Mouse (Mus musculus) CH12.LX (cell line): ENCODE results near the gene Avp. TPM values are rescaled to one million over a fixed set of nuclear protein-coding genes. Genes with fewer than 3 reads are reported as not detected.
A peak's percentile ranks its signal among the peaks of the same experiment; 100 is the strongest.

Experiments used
- DNase-seq: peaks from one replicate; pipeline ENCODE4 v3.0.0-alpha.2; 2013; ENCODE audit errors: extremely low read depth
- H3K27ac ChIP-seq: 2 replicates; pipeline ENCODE4 v1.5.1; 2012; ENCODE audit warnings: low read depth, mild to moderate bottlenecking, control low read depth, moderate library complexity; ENCODE audit not compliant: insufficient read depth
- H3K27me3 ChIP-seq: replicated peaks from 2 replicates; pipeline ENCODE3; 2012; ENCODE audit warnings: inconsistent platforms
- H3K36me3 ChIP-seq, 2 experiments: replicated peaks in 1 of 2; 2 replicates each; pipeline versions ENCODE3 to v1.6.1; 2012; ENCODE audit warnings: inconsistent platforms in 1 of 2, low read length in 1 of 2, mild to moderate bottlenecking in 1 of 2, mixed read lengths in 1 of 2, moderate library complexity in 1 of 2; ENCODE audit not compliant: control insufficient read depth in 1 of 2, insufficient read depth in 1 of 2
- H3K4me1 ChIP-seq, 2 experiments: 2 replicates each; pipeline ENCODE4 v1.6.1; 2012; ENCODE audit warnings: inconsistent platforms in 1 of 2, moderate library complexity in 1 of 2; ENCODE audit not compliant: insufficient read depth in 2 of 2, control insufficient read depth in 1 of 2
- H3K4me2 ChIP-seq: 2 replicates; pipeline ENCODE4 v1.6.1; 2012; ENCODE audit warnings: low read depth, mild to moderate bottlenecking, control low read depth; ENCODE audit not compliant: poor library complexity, insufficient read depth, severe bottlenecking
- H3K4me3 ChIP-seq, 3 experiments: fragments of 150-350 bp in 1 of 3; sonication (generic) in 1 of 3; replicated peaks in 1 of 3; 2 replicates each; pipeline versions ENCODE3 to v1.5.1; 2011 to 2012; ENCODE audit warnings: low read depth in 2 of 3, low read length in 2 of 3, mild to moderate bottlenecking in 2 of 3, moderate library complexity in 2 of 3, control low read depth in 1 of 3, improper control_type of control experiment in 1 of 3, inconsistent platforms in 1 of 3, mixed read lengths in 1 of 3; ENCODE audit not compliant: poor library complexity in 1 of 3
- H3K79me2 ChIP-seq: replicated peaks from 2 replicates; pipeline ENCODE4 v1.6.1; 2012; ENCODE audit warnings: mild to moderate bottlenecking, moderate library complexity; ENCODE audit not compliant: control insufficient read depth, poor library complexity, insufficient read depth, severe bottlenecking; ENCODE audit errors: extremely low read depth
- H3K9ac ChIP-seq: 2 replicates; pipeline ENCODE4 v1.6.1; 2012; ENCODE audit warnings: low read depth, mild to moderate bottlenecking, control low read depth, moderate library complexity; ENCODE audit not compliant: insufficient read depth
- H3K9me3 ChIP-seq: replicated peaks from 2 replicates; pipeline ENCODE3; 2012; ENCODE audit warnings: low read length, inconsistent platforms, mixed read lengths
- BHLHE40 ChIP-seq: IDR thresholded peaks from 2 replicates; pipeline ENCODE4 v1.6.1; 2011; ENCODE audit warnings: mild to moderate bottlenecking, low read depth, low read length, improper control_type of control experiment
- CHD1 ChIP-seq: IDR thresholded peaks from 2 replicates; pipeline ENCODE4 v1.6.1; 2012; ENCODE audit warnings: low read depth, low read length, improper control_type of control experiment, inconsistent platforms
- CHD2 ChIP-seq: IDR thresholded peaks from 2 replicates; pipeline ENCODE4 v1.6.1; 2011; ENCODE audit warnings: low read length, improper control_type of control experiment
- CTCF ChIP-seq, 2 experiments: IDR thresholded peaks in 1 of 2; conservative IDR thresholded peaks in 1 of 2; 2 replicates each; pipeline ENCODE4 v1.5.1; 2011 to 2012; ENCODE audit warnings: low read depth in 2 of 2, low read length in 2 of 2, improper control_type of control experiment in 1 of 2, inconsistent platforms in 1 of 2, mild to moderate bottlenecking in 1 of 2, moderate library complexity in 1 of 2
- E2F4 ChIP-seq: IDR thresholded peaks from 2 replicates; pipeline ENCODE4 v1.6.1; 2011; ENCODE audit warnings: low read depth, low read length, improper control_type of control experiment; ENCODE audit not compliant: insufficient replicate concordance
- ELF1 ChIP-seq: IDR thresholded peaks from 2 replicates; pipeline ENCODE4 v1.6.1; 2014; ENCODE audit warnings: low read depth, mild to moderate bottlenecking, inconsistent platforms, low read length, improper control_type of control experiment
- EP300 ChIP-seq: IDR thresholded peaks from 2 replicates; pipeline ENCODE4 v1.6.1; 2011; ENCODE audit warnings: low read length, improper control_type of control experiment
- HCFC1 ChIP-seq: IDR thresholded peaks from 2 replicates; pipeline ENCODE4 v1.6.1; 2012; ENCODE audit warnings: low read depth, mild to moderate bottlenecking, inconsistent platforms, low read length, improper control_type of control experiment
- IRF4 ChIP-seq: IDR thresholded peaks from 2 replicates; pipeline ENCODE4 v1.6.1; 2014; ENCODE audit warnings: low read depth, mild to moderate bottlenecking, inconsistent platforms, low read length, improper control_type of control experiment
- JUN ChIP-seq: IDR thresholded peaks from 2 replicates; pipeline ENCODE4 v1.6.1; 2011; ENCODE audit warnings: low read depth, mild to moderate bottlenecking, low read length, improper control_type of control experiment, moderate library complexity; ENCODE audit not compliant: insufficient read depth
- JUND ChIP-seq: conservative IDR thresholded peaks from 2 replicates; pipeline ENCODE4 v1.6.1; 2011; ENCODE audit warnings: low read depth, low read length, improper control_type of control experiment
- MAZ ChIP-seq: IDR thresholded peaks from 2 replicates; pipeline ENCODE4 v1.6.1; 2012; ENCODE audit warnings: low read depth, mild to moderate bottlenecking, inconsistent platforms, low read length, improper control_type of control experiment, moderate library complexity
- MEF2A ChIP-seq: IDR thresholded peaks from 2 replicates; pipeline ENCODE4 v1.6.1; 2014; ENCODE audit warnings: low read depth, mild to moderate bottlenecking, inconsistent platforms, low read length, improper control_type of control experiment, borderline replicate concordance
- MXI1 ChIP-seq: IDR thresholded peaks from 2 replicates; pipeline ENCODE4 v1.6.1; 2011; ENCODE audit warnings: mild to moderate bottlenecking, low read depth, low read length, improper control_type of control experiment
- NELFE ChIP-seq: IDR thresholded peaks from 2 replicates; pipeline ENCODE4 v1.6.1; 2011; ENCODE audit warnings: low read depth, low read length, improper control_type of control experiment
- POLR2A ChIP-seq: IDR thresholded peaks from 2 replicates; pipeline ENCODE4 v1.6.1; 2011; ENCODE audit warnings: low read depth, mild to moderate bottlenecking, improper control_type of control experiment, low read length
- POLR2AphosphoS2 ChIP-seq: IDR thresholded peaks from 2 replicates; pipeline ENCODE4 v1.6.1; 2011; ENCODE audit warnings: low read depth, low read length, improper control_type of control experiment
- RAD21 ChIP-seq: IDR thresholded peaks from 2 replicates; pipeline ENCODE4 v1.6.1; 2011; ENCODE audit warnings: low read depth, mild to moderate bottlenecking, low read length, improper control_type of control experiment, moderate library complexity
- SMC3 ChIP-seq: IDR thresholded peaks from 2 replicates; pipeline ENCODE4 v1.6.1; 2011; ENCODE audit warnings: low read depth, low read length, improper control_type of control experiment
- TBP ChIP-seq: conservative IDR thresholded peaks from 2 replicates; pipeline ENCODE4 v1.6.1; 2011; ENCODE audit warnings: low read depth, low read length, improper control_type of control experiment
- TCF12 ChIP-seq: IDR thresholded peaks from 2 replicates; pipeline ENCODE4 v1.6.1; 2014; ENCODE audit warnings: low read depth, mild to moderate bottlenecking, inconsistent platforms, low read length, improper control_type of control experiment
- USF1 ChIP-seq: IDR thresholded peaks from 2 replicates; pipeline ENCODE4 v1.6.1; 2014; ENCODE audit warnings: low read depth, mild to moderate bottlenecking, inconsistent platforms, low read length, improper control_type of control experiment
- ZC3H11A ChIP-seq: IDR thresholded peaks from 2 replicates; pipeline ENCODE4 v1.6.1; 2012; ENCODE audit warnings: low read depth, mild to moderate bottlenecking, inconsistent platforms, low read length, improper control_type of control experiment
- ZKSCAN1 ChIP-seq: IDR thresholded peaks from 2 replicates; pipeline ENCODE4 v1.6.1; 2012; ENCODE audit warnings: low read depth, inconsistent platforms, low read length, improper control_type of control experiment, borderline replicate concordance
- ZNF384 ChIP-seq: IDR thresholded peaks from 2 replicates; pipeline ENCODE4 v1.6.1; 2012; ENCODE audit warnings: low read depth, low read length, improper control_type of control experiment, inconsistent platforms
- dilution Hi-C: fragments of 300-500 bp; cut with MboI; formaldehyde crosslinking; loops from 2 replicates; pipeline ENCODE4 v1.14.3; 2020; ENCODE audit warnings: low sequenced_read_pairs; ENCODE audit not compliant: extremely low pct_unique_long_range_greater_than_20kb, extremely low pct_ligation_motif_present
- in situ Hi-C: fragments of 300-500 bp; cut with MboI; formaldehyde crosslinking; loops from 3 replicates; pipeline ENCODE4 v1.14.3; 2019; ENCODE audit warnings: low sequenced_read_pairs, low pct_ligation_motif_present, low pct_unique_long_range_greater_than_20kb, mixed read lengths
- polyA plus RNA-seq: library from polyadenylated mRNA; unstranded; fragments of >175 nt; gene quantifications from 2 replicates; pipeline ENCODE4 v1.2.1, GENCODE M21; 2012; ENCODE audit warnings: low read depth; ENCODE audit not compliant: insufficient read length
- total RNA-seq, 2 experiments: library from RNA; depleted of rRNA; stranded (reverse); fragments of 300-350 nt in 1 of 2; fragments of >200 nt in 1 of 2; gene quantifications; 2 replicates each; pipeline ENCODE4 v1.2.3; 2012 to 2014

Avp gene
- total and polyA plus RNA-seq, 3 experiments = not detected

DNA sequence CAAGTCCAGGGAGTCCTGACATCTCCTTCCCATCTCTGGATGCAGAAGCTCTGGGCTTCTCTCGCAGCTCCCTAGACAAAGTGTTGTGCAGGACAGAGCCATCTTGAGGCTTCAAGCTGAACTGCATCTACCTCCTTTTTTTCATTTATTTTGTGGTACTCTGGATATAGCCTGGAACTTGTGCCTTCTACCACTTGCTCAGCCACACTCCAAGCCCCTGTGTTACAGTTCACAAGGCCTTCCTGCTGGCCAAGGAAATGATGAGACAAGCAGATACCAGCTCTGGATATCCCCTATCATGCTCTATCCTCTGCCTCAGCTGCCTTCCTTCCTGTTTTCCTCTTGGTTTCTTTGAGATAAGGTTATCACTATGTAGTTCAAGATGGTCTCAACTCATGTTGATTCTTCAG lies 15.3 kb upstream of the Avp start:
- peak; percentile 34 for DNase-seq
- no peak overlapping the region for H3K27ac ChIP-seq
- in situ Hi-C loops = loop anchor here (10.0 kb wide), 1 partner anchor 167 kb away; no protein-coding TSS in a partner anchor

DNA sequence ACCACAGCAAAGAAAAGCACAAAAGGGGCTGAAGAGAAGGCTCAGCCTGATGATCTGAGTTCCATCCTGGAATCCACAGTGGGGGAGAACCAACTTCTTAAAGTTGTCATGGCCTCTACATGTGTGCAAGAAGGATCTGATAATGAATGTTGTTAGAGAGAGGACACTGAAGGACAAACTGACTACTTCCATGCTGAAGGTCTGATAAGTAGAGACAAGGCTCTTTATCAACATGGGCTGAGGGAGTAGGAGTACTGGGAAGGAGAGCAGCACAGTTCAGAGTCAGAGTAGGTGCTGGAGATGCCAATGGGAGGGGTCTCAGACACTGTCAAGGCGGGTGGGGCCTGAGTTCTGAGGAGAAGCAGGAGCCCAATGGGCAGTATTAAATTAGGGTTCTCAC lies 13.2 kb upstream of the Avp start:
- no peak for DNase-seq
- TF ChIP-seq MAZ (no peak), POLR2A (no peak), ZNF384 (no peak), BHLHE40 (no peak), SMC3 (no peak)
- Histone ChIP-seq H3K9ac (no peak overlapping the region), H3K79me2 (no peaks in the 10 kb centered on the region), H3K36me3 (peaks cover 67 to 90% of the 10 kb centered on the region in 2 experiments), H3K27ac (no peak overlapping the region), H3K4me2 (no peak overlapping the region), H3K4me3 (no peak overlapping the region), H3K4me1 (no peaks in the 10 kb centered on the region), H3K27me3 (no peaks in the 10 kb centered on the region), H3K9me3 (no peaks in the 10 kb centered on the region)
- in situ Hi-C loops = loop anchor here (10.0 kb wide), 1 partner anchor 169 kb away; no protein-coding TSS in a partner anchor
- dilution Hi-C loops = no loop called here

More for the DNA sequence above, 15.3 kb upstream of the Avp start:
- H3K4me2 ChIP-seq = no peak overlapping the region
- TF ChIP-seq ZKSCAN1 (no peak), HCFC1 (no peak), NELFE (no peak), CTCF (conservative IDR thresholded peaks at IDR 0.05 in 1 of 2, IDR thresholded peaks at IDR 0.05 in 1 of 2; ENCODE audit: low read depth in 2 of 2, low read length in 2 of 2) (peak; percentile 35 to 67; a peak in 3 of 4 replicates), JUND (no peak), CHD1 (no peak), EP300 (no peak), E2F4 (no peak), TBP (no peak), MEF2A (no peak), USF1 (no peak), IRF4 (no peak), JUN (no peak), ELF1 (no peak), MAZ (no peak), ZC3H11A (no peak), ZNF384 (peak; percentile 27; the same call in 1 of the 2 replicates), RAD21 (peak; percentile 44), CHD2 (no peak), TCF12 (no peak), SMC3 (peak; percentile 52), MXI1 (no peak), POLR2AphosphoS2 (no peak)
- dilution Hi-C loops = no loop called here
- no peaks in the 10 kb centered on the region for H3K9me3 ChIP-seq
- no peaks in the 10 kb centered on the region for H3K27me3 ChIP-seq
- no peaks in the 10 kb centered on the region for H3K4me1 ChIP-seq
- H3K79me2 ChIP-seq = no peaks in the 10 kb centered on the region
- no peak overlapping the region for H3K4me3 ChIP-seq
- peaks cover 62 to 84% of the 10 kb centered on the region in 2 experiments for H3K36me3 ChIP-seq
- no peak overlapping the region for H3K9ac ChIP-seq
